Mouse (Mus musculus): ENCODE results near the gene Gabrb3. TPM values are rescaled to one million over a fixed set of nuclear protein-coding genes. Genes with fewer than 3 reads are reported as not detected.

Gene Gabrb3
- total RNA-seq (2021): not detected
- long read RNA-seq, experiment 1, partial matches to known transcripts: 0 of 1 reads
- long read RNA-seq, experiment 1, other reads (novel, unspliced or antisense): 1 of 1 reads
- long read RNA-seq, experiment 2: 0 reads

GRCm38 (mm10) chr7:57419392-57419791 is at the start of gene Gabrb3:
Gene Gabrb3, plus strand, starts transcription at chr7:57419692.
- no peak for DNase-seq

GRCm38 (mm10) chr7:57384112-57384511 is 35.4 kb upstream of the Gabrb3 start:
- DNase-seq: no peak

- no peak for DNase-seq
Measured at GRCm38 (mm10) chr7:57386517-57387340, 32.8 kb upstream of the Gabrb3 start, which contains the start of gene Gabrg3. Gene Gabrg3, minus strand, starts transcription at chr7:57387188.

GRCm38 (mm10) chr7:57387341-57387654 is 32.2 kb upstream of the Gabrb3 start:
- DNase-seq: no peak

GRCm38 (mm10) chr7:57390046-57390445 is 29.4 kb upstream of the Gabrb3 start:
- no peak for DNase-seq

- no peak for DNase-seq
Measured at GRCm38 (mm10) chr7:57393551-57393950, 25.9 kb upstream of the Gabrb3 start.

GRCm38 (mm10) chr7:57411163-57411562 is 8.3 kb upstream of the Gabrb3 start:
- DNase-seq: no peak

- no peak for DNase-seq
Measured at GRCm38 (mm10) chr7:57412896-57413295, 6.6 kb upstream of the Gabrb3 start.

- DNase-seq: no peak
Measured at GRCm38 (mm10) chr7:57421044-57421443, 1.6 kb downstream of the Gabrb3 start.

GRCm38 (mm10) chr7:57422675-57423074 is 3.2 kb downstream of the Gabrb3 start:
- DNase-seq: no peak

- no peak for DNase-seq
Measured at GRCm38 (mm10) chr7:57448239-57448638, 28.7 kb downstream of the Gabrb3 start.

GRCm38 (mm10) chr7:57460354-57460753 is 40.9 kb downstream of the Gabrb3 start:
- DNase-seq: no peak

GRCm38 (mm10) chr7:57471316-57471715 is 51.8 kb downstream of the Gabrb3 start:
- no peak for DNase-seq

- no peak for DNase-seq
Measured at GRCm38 (mm10) chr7:57473811-57474525, 54.5 kb downstream of the Gabrb3 start.

GRCm38 (mm10) chr7:57482896-57483295 is 63.4 kb downstream of the Gabrb3 start:
- DNase-seq: no peak

- DNase-seq: no peak
Measured at GRCm38 (mm10) chr7:57486907-57487306, 67.4 kb downstream of the Gabrb3 start.

GRCm38 (mm10) chr7:57491795-57492194 is 72.3 kb downstream of the Gabrb3 start:
- no peak for DNase-seq

- no peak for DNase-seq
Measured at GRCm38 (mm10) chr7:57502809-57503208, 83.3 kb downstream of the Gabrb3 start.

GRCm38 (mm10) chr7:57508860-57509632 is 89.6 kb downstream of the Gabrb3 start:
- no peak for DNase-seq

- no peak for DNase-seq
Measured at GRCm38 (mm10) chr7:57509681-57510141, 90.2 kb downstream of the Gabrb3 start, which contains the start of gene Gabra5. Gene Gabra5, minus strand, starts transcription at chr7:57510059.

GRCm38 (mm10) chr7:57512955-57513354 is 93.5 kb downstream of the Gabrb3 start:
- DNase-seq: no peak

- no peak for DNase-seq
Measured at GRCm38 (mm10) chr7:57529451-57529850, 110.0 kb downstream of the Gabrb3 start.

Measured in gastrocnemius, postnatal 25 days (tissue).